Mouse (Mus musculus): Measurements from ENCODE around the gene Vstm5. TPM values are rescaled to one million over a fixed set of nuclear protein-coding genes. Genes with fewer than 3 reads are reported as not detected.
"Not testable (repeated sequence)": the region's sequence is repeated elsewhere in the genome, so short reads cannot be mapped to it uniquely, and the experiment has no call there.

The Vstm5 gene
- polyA plus RNA-seq, 1 experiment from 2014 or later = 0.03 TPM

DNA sequence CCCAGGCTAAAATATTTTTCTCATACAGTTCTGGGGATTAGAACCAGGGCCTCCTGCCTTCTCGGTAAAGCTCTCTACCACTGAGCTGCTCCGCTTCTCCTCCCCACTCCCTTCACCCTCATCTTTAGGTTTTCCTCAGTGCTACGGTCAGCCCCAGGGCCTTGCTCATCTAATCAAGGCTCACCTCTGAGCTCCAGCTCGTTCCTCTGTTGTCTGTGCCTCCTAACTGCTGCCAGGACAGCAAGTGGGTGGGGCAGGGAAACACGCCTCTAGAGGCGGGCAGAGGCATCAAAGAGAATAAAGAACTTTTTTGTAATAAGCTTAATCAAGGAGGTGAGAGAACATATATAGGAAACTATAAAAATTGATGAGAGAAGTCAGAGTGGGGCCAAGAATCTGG, 49.0 kb downstream of the Vstm5 start:
- ChIA-PET CTCF (interaction anchor here (0.9 to 1.1 kb wide), 2 partner anchors 8 to 14 kb away, joined by 3 read pairs; no protein-coding TSS in a partner anchor), POLR2A (no interaction called here)
- in situ Hi-C loops (cut with MboI; ENCODE audit: low pct_unique_long_range_greater_than_20kb) = no loop called here
- no peak for DNase-seq (ENCODE audit: low read depth, low spot score)
- no peak for ATAC-seq
- no peak for TF ChIP-seq CTCF (IDR thresholded peaks at IDR 0.05)
- H3K27me3 ChIP-seq = no peaks in the 10 kb centered on the region

- in situ Hi-C loops (cut with MboI; ENCODE audit: low pct_unique_long_range_greater_than_20kb) = no loop called here
- POLR2A ChIA-PET = no interaction called here
- H3K27me3 ChIP-seq = no peaks in the 10 kb centered on the region
- CTCF ChIA-PET = interaction anchor here (0.9 to 1.1 kb wide), 2 partner anchors 8 to 13 kb away, joined by 3 read pairs; no protein-coding TSS in a partner anchor
- ATAC-seq (no peak), DNase-seq (ENCODE audit: low read depth, low spot score) (no peak)
- TF ChIP-seq CTCF (IDR thresholded peaks at IDR 0.05) = no peak
Measured at GRCm38 (mm10) chr9:15288402-15288801, 49.6 kb downstream of the Vstm5 start.

GRCm38 (mm10) chr9:15289251-15289650, 50.4 kb downstream of the Vstm5 start:
- H3K27me3 ChIP-seq = no peaks in the 10 kb centered on the region
- CTCF ChIA-PET = no interaction called here
- in situ Hi-C loops (cut with MboI; ENCODE audit: low pct_unique_long_range_greater_than_20kb) = no loop called here
- ATAC-seq = no peak
- no peak for TF ChIP-seq CTCF (IDR thresholded peaks at IDR 0.05)
- POLR2A ChIA-PET = interaction anchor here (1.0 kb wide), 1 partner anchor 10 kb away, joined by 3 read pairs; the partner anchor contains the start of gene Med17
- DNase-seq (ENCODE audit: low read depth, low spot score) = no peak

- no peak for DNase-seq (ENCODE audit: low read depth, low spot score)
- TF ChIP-seq CTCF (IDR thresholded peaks at IDR 0.05) = no peak
- ChIA-PET CTCF (interaction anchor here (1.1 kb wide), 1 partner anchor 12 kb away, joined by 5 read pairs; no protein-coding TSS in a partner anchor), POLR2A (no interaction called here)
- H3K27me3 ChIP-seq = no peaks in the 10 kb centered on the region
- in situ Hi-C loops (cut with MboI; ENCODE audit: low pct_unique_long_range_greater_than_20kb) = no loop called here
- peak; percentile 91 for ATAC-seq
Measured at GRCm38 (mm10) chr9:15297112-15297511, 58.3 kb downstream of the Vstm5 start.

DNA sequence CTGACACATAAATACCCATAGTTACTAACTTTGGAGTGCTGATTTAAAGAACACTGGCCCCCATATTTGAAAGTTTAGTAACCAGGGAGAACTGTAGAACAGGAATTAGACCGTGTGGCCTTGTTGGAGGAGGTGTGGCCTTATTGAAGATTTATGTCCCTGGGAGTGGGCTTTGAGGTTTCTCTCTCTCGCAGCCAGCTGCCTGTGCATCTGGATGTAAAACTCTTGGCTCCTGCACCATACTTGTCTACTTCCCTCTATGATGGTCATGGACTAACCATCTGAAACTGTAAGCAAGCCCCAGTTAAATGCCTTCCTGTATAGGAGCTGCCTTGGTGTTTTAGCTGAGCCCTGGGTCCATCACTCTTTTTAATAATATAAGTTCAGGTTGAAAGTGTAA, 59.6 kb downstream of the Vstm5 start:
- ChIA-PET POLR2A (no interaction called here), CTCF (no interaction called here)
- in situ Hi-C loops (cut with MboI; ENCODE audit: low pct_unique_long_range_greater_than_20kb) = no loop called here
- TF ChIP-seq CTCF (IDR thresholded peaks at IDR 0.05) = no peak
- DNase-seq (ENCODE audit: low read depth, low spot score) = no peak
- no peak for ATAC-seq
- no peaks in the 10 kb centered on the region for H3K27me3 ChIP-seq

- no peaks in the 10 kb centered on the region for H3K27me3 ChIP-seq
- ChIA-PET CTCF (no interaction called here), POLR2A (no interaction called here)
- no peak for TF ChIP-seq CTCF (IDR thresholded peaks at IDR 0.05)
- DNase-seq (ENCODE audit: low read depth, low spot score) (no peak), ATAC-seq (no peak)
- in situ Hi-C loops (cut with MboI; ENCODE audit: low pct_unique_long_range_greater_than_20kb) = loop anchor here (25.0 kb wide), 1 partner anchor 1488 kb away; no protein-coding TSS in a partner anchor
Measured at GRCm38 (mm10) chr9:15300056-15300455, 61.2 kb downstream of the Vstm5 start.

- H3K27me3 ChIP-seq = no peaks in the 10 kb centered on the region
- ATAC-seq = no peak
- DNase-seq (ENCODE audit: low read depth, low spot score) = no peak
- no peak for TF ChIP-seq CTCF (IDR thresholded peaks at IDR 0.05)
- POLR2A ChIA-PET = no interaction called here
- in situ Hi-C loops (cut with MboI; ENCODE audit: low pct_unique_long_range_greater_than_20kb) = loop anchor here (25.0 kb wide), 1 partner anchor 1489 kb away; no protein-coding TSS in a partner anchor
- CTCF ChIA-PET = interaction anchor here (1.0 to 1.6 kb wide), 5 partner anchors 11 to 412 kb away, joined by 3 to 4 read pairs (median 3); no protein-coding TSS in a partner anchor
Measured at GRCm38 (mm10) chr9:15301399-15301798, 62.6 kb downstream of the Vstm5 start.

DNA sequence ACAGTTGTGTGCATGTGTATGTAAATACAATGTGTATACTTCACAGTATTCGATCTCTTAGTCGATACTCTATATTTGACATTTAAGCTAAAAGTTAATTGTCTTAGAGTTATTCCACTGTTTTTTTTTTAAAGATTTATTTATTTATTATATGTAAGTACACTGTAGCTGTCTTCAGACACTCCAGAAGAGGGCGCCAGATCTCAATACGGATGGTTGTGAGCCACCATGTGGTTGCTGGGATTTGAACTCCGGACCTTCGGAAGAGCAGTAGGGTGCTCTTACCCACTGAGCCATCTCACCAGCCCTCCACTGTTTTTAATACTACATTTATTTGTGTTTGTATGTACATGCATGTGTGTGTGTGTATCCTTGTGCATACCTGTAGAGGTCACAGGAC, 63.2 kb downstream of the Vstm5 start:
- POLR2A ChIA-PET; ATAC-seq; DNase-seq (ENCODE audit: low read depth, low spot score); H3K27me3 ChIP-seq: not testable (repeated sequence)
- CTCF ChIA-PET = interaction anchor here (1.0 to 1.6 kb wide), 5 partner anchors 12 to 411 kb away, joined by 3 to 4 read pairs (median 3); no protein-coding TSS in a partner anchor
- in situ Hi-C loops (cut with MboI; ENCODE audit: low pct_unique_long_range_greater_than_20kb) = loop anchor here (25.0 kb wide), 1 partner anchor 1490 kb away; no protein-coding TSS in a partner anchor
- TF ChIP-seq CTCF (IDR thresholded peaks at IDR 0.05) = peak; percentile 54

DNA sequence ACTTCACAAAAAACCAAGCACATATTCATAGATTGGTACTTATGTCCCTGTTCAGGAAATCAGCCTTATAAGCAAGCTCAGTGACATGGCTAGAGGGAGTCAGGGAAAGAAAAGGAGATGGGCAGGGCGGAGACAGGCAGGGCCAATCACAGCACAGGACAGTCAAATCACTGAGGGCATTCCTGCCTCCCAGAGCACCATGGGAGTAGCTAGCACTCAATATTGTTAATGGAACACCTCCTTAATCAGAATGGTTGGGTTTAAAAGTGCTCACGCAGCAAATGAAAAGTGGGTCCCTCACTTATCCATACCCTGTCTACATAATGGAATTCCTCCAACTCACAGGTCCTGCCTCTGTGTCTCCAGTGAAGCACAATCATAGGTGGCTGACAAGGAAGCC, 64.0 kb downstream of the Vstm5 start:
- ChIA-PET POLR2A (no interaction called here), CTCF (no interaction called here)
- DNase-seq (ENCODE audit: low read depth, low spot score) (no peak), ATAC-seq (no peak)
- no peak for TF ChIP-seq CTCF (IDR thresholded peaks at IDR 0.05)
- in situ Hi-C loops (cut with MboI; ENCODE audit: low pct_unique_long_range_greater_than_20kb) = loop anchor here (25.0 kb wide), 1 partner anchor 1491 kb away; no protein-coding TSS in a partner anchor
- H3K27me3 ChIP-seq = no peaks in the 10 kb centered on the region

DNA sequence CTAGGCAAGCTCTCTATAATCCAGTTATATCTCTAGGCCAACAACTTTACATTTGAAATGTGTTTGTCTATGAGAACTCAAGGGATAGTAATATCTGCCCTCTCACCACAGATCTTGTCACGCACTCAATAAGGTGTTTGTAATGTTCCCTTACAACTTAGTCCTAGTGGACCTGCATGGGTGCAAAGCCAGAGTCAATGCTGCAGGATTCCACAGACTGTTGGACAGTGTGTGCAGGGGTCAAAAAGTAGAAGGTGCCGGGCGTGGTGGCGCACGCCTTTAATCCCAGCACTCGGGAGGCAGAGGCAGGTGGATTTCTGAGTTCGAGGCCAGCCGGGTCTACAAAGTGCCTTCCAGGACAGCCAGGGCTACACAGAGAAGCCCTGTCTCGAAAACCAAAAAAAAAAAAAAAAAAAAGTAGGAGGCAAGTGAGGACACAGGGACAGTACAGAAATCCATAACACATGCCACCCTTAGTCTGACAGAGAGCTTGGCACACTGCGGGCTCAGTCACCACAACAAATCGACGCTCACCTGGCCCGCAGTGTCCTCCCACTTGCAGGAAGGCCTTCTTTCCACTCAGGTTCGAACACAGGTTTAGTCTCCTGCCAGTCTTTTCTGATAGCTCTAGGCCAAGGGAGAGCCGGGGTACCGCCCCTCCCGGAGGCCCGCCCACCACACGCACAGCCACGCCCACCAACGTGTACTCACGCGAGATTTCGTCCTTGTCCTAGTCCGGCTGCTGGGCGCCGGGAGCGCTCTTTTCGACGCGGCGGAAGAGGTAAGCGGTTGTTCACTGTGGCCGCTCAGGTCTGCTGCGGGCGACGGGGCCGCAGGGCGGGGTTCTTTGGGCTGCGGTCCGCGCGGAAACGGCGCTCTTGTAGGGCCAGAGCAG, 66.9 kb downstream of the Vstm5 start, which contains the start of gene Taf1d:
Gene Taf1d (plus strand): TSS at position 712 of the 895 bp plus-strand sequence.
- ATAC-seq = peak; percentile 93
- no peaks in the 10 kb centered on the region for H3K27me3 ChIP-seq
- in situ Hi-C loops (cut with MboI; ENCODE audit: low pct_unique_long_range_greater_than_20kb) = loop anchor here (25.0 kb wide), 1 partner anchor 1493 kb away; no protein-coding TSS in a partner anchor
- POLR2A ChIA-PET = interaction anchor here (2.0 kb wide), 1 partner anchor 11 kb away, joined by 5 read pairs; no protein-coding TSS in a partner anchor
- peak; percentile 70 for DNase-seq (ENCODE audit: low read depth, low spot score)
- CTCF ChIA-PET = interaction anchor here (0.8 kb wide), 2 partner anchors 11 to 23 kb away, joined by 3 read pairs; no protein-coding TSS in a partner anchor
- TF ChIP-seq CTCF (IDR thresholded peaks at IDR 0.05) = no peak
